Mouse (Mus musculus) spleen, adult 2 months (tissue): ENCODE data around the gene Clcn3.

Experiments
- CTCF ChIP-seq: fragments of 200-500 bp; IDR thresholded peaks from 2 replicates; pipeline ENCODE4 v1.5.1; 2011; ENCODE audit warnings: mild to moderate bottlenecking, inconsistent platforms; ENCODE audit not compliant: insufficient read depth, insufficient read length, insufficient replicate concordance; ENCODE audit errors: extremely low read depth
- POLR2A ChIP-seq: fragments of 200-500 bp; IDR thresholded peaks from 2 replicates; pipeline ENCODE4 v1.6.1; 2011; ENCODE audit warnings: low read depth, low read length, inconsistent platforms

- TF ChIP-seq POLR2A (no peak), CTCF (no peak)
These were observed 83.0 kb downstream of the Clcn3 start for GRCm38 (mm10) chr8:60900147-60900546.
